Mouse (Mus musculus): Measurements from ENCODE around the gene Csdc2.
"Not testable (repeated sequence)": the region's sequence is repeated elsewhere in the genome, so short reads cannot be mapped to it uniquely, and the experiment has no call there.

Gene Csdc2

DNA sequence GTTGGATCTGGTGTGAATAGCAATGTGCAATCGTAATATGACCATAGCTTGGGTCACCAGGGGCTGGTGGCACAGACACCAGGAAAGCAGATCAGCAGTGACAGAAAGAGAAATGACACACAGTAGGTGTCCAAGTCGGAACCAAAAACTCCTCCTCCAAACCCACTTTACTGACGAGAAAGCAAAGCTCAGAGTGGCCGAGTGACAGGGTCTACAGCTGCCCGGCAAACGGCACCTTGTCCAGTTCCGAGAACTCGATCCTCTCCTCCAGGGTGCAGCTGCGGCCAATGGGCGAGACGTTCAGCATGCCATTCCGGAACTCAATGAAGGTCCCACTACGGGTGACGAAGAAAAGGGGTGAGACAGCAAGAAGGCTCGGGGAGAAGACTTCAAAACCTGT, 18.9 kb downstream of the Csdc2 start:
- no peak for DNase-seq (ENCODE audit: low spot score)

DNA sequence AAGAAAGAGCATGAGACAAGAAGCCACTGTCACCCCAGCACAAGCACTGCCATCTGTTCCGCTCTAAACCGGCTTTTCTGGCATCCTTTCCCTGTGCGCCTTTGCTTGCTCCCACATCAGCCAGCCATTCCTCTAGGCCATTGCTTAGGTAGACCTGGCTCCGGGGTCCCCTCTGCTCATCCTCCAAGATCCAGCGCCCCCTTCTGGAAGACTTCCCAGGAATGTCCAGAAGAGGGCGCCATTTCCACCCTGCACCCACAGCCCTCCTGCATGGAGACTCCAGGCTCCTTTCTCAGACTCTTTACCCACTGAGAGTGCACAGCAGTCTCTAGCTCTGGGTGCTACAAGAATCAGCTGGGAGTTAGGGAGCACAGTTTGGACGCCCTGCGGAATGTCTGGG, 19.9 kb downstream of the Csdc2 start:
- no peak for DNase-seq (ENCODE audit: low spot score)

GRCm38 (mm10) chr15:81957598-81957997, 21.0 kb downstream of the Csdc2 start:
- DNase-seq (ENCODE audit: low spot score) = no peak

- no peak for DNase-seq (ENCODE audit: low spot score)
Measured at GRCm38 (mm10) chr15:81958906-81959305, 22.3 kb downstream of the Csdc2 start.

- peak; percentile 97 for DNase-seq (ENCODE audit: low spot score)
Measured at GRCm38 (mm10) chr15:81960171-81961077, 23.9 kb downstream of the Csdc2 start, which contains the start of gene Pmm1. Gene Pmm1 (minus strand): TSS chr15:81960930.

DNA sequence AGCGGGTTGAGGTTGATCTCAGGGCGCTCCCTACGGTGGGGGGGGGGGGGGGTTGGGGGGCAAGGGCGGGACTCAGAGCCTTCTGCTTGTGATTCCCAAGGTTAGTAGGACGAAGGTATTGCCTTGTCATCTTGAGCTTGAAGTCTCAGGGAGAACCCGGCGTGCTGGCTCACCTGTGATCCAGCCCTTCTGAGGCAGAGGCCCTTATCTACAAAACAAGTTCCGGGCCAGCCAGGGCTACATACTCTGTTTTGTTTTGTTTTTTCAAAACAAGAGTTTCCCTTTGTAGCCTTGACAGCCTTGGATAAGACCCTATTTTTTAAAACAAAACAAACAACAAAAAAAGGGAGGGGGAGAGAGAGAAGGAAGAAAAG, 24.5 kb downstream of the Csdc2 start:
- DNase-seq (ENCODE audit: low spot score) = no peak

DNA sequence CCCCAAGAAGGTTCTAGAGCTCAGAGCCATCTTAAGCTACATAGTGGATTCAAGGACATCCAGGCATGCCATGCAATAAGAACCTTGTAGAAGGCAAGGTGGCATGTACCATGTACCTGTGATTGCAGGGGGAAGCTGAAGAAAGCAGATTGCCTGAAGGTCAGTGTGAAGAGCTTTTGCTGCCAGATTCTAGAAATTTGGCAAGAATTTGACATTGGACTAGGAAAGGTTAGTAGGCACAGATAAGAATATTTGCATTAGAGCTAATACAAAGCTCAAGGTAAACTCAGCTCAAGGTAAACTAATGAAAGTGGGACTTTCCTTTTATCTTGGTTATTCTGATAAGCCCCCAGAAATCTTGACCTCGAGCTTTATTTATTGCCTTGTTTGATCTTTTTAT, 27.7 kb downstream of the Csdc2 start:
- no peak for DNase-seq (ENCODE audit: low spot score)

DNA sequence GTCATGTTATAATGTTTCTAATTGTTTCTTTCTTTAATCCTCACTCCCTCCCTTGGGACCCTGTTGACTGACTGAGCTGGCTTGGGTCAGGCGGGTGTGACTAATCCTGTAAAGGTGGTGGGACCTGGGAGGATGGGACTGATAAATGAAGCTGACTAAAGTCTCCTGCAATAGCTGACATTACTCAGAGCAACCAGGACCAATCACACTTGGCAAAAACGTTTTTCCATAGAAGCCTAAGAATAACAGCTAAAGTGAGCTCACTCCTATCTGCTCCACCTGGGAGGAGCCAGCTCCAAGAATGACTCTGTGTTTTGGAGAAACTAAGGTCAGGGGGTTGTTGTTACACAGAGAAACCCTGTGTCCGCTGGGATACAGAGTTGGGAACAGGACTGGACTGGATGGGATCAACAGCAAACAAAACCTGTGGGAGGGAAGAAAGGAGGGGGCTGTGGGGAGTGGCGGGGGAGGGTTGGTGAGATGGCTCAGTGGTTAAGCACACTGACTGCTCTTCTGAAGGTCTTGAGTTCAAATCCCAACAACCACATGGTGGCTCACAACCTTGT, 28.5 kb downstream of the Csdc2 start:
- DNase-seq (ENCODE audit: low spot score) = no peak

GRCm38 (mm10) chr15:81966062-81966829, 29.7 kb downstream of the Csdc2 start:
- no peak for DNase-seq (ENCODE audit: low spot score)

- DNase-seq (ENCODE audit: low spot score) = no peak
Measured at GRCm38 (mm10) chr15:81967821-81968220, 31.3 kb downstream of the Csdc2 start.

DNA sequence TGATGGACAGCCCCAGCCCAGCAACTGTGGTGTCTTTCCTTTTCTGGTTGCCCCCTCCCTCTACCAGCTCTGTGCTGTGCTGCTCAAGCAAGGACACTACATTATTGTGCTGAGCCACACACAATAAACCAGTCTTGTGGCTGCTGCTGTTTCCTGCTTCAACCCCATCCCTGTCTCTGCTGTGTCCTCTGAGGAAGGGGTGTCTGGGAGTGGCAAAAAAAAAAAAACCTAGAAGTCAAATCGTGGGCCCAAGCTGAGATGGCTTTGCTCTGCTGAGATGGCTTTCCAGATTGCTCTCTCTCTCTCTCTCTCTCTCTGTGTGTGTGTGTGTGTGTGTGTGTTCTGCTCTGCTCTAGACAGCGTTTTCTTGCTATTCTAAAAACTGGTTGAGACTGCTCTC, 31.9 kb downstream of the Csdc2 start:
- DNase-seq (ENCODE audit: low spot score) = no peak

- DNase-seq (ENCODE audit: low spot score) = no peak
Measured at GRCm38 (mm10) chr15:81969173-81969572, 32.6 kb downstream of the Csdc2 start.

DNA sequence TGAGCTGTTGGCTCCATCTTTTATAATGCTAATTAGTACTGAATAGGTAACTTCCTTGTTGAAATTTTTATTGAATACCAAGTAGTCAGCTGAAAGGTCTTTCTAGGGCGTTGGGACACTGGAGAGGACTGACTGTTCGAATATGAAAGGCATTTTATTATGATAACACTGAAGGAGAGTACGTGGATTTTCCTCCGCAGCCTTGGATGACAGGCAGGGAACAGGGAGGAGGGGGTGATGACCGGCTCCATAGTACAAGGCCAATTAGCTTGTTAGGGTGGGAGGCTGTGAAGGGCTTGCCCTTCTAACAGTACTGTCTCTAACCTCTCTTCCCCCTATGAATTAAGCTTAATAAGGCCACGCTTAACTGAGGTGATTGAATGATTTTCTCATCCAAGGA, 33.1 kb downstream of the Csdc2 start:
- not testable (repeated sequence) for DNase-seq (ENCODE audit: low spot score)

DNA sequence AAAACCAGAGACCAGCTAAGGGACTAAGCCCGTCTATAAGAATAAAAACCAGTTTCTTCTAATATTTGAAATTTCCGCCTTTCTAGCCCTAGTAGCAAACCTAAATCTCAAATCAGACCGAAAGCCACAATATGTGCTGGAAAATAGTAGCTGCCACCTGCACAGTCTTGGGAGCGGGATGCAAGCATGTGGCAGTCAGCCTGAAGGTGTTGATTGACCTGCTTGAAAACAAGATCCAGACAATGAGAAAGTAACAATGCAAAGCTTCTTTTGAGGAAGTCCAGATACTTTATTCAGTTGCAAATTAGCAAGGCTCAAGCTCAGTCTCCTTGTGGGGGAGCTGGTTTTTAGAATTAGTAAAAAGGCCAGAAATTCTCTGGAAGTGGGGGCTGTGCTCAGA, 33.9 kb downstream of the Csdc2 start:
- DNase-seq (ENCODE audit: low spot score) = not testable (repeated sequence)

DNA sequence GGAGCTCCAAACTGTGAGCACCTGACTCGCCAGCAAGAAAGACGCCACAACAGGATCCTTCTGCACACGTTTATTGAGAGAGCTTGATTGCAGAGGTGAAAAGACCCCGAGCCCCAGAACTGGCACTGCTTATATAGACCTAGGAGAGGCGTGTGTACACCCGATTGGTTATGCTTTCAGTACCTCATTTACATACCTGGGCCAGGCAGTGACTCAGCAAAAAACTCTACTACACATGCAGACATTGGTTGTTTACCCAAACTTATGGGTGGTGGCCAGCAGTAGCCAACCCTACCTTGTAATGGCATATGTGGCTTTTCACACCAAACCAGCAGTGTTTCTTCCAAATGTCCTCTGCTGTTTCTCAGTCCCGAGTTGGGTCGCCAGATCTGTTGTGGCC, 38.6 kb downstream of the Csdc2 start:
- DNase-seq (ENCODE audit: low spot score) = not testable (repeated sequence)

DNA sequence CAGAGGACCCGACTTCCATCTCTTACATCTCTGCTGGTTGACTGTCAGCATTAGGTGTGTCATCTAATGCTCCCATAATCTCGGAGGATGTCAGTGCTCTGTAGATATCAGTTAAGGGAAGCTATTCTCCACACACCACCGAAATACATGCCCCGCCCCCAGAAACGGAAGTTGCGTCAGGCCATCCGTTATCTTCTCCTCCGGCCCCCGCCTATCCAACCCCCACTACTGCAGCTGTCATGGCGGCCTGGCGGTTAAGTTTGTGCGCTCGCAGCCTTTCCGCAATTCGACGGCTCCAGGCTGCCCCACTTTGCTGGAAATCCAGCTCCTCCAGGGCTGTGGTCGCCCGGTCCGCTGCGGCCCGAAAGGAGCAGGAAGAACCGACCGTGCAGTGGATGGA, 43.8 kb downstream of the Csdc2 start, which contains the start of gene 1700029P11Rik:
Gene 1700029P11Rik (plus strand): TSS at position 220 of the 400 bp plus-strand sequence.
- no peak for DNase-seq (ENCODE audit: low spot score)

DNA sequence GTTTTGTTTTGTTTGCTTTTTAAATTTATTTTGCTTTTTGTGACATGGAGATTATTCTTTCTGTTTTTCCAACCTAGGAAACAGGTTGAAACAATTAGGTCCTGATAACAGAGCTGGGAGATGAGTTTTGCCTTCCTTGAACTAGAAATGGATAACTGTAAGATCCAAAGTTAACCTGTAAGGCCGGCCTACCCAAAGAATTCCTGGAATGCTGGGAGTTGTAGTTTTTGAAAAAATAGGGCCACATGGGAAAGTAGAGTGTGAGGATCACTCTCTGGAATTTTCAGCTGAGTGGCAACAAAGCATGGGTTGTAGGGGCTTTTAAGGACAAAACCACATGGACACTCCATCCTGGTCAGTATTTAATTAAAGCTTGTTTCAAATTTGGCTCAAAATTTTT, 45.6 kb downstream of the Csdc2 start:
- no peak for DNase-seq (ENCODE audit: low spot score)

GRCm38 (mm10) chr15:81985267-81986161, 49.0 kb downstream of the Csdc2 start:
- no peak for DNase-seq (ENCODE audit: low spot score)

- DNase-seq (ENCODE audit: low spot score) = no peak
Measured at GRCm38 (mm10) chr15:81987646-81988045, 51.1 kb downstream of the Csdc2 start, which contains the start of gene Xrcc6. Gene Xrcc6 (plus strand): TSS chr15:81987835.

DNA sequence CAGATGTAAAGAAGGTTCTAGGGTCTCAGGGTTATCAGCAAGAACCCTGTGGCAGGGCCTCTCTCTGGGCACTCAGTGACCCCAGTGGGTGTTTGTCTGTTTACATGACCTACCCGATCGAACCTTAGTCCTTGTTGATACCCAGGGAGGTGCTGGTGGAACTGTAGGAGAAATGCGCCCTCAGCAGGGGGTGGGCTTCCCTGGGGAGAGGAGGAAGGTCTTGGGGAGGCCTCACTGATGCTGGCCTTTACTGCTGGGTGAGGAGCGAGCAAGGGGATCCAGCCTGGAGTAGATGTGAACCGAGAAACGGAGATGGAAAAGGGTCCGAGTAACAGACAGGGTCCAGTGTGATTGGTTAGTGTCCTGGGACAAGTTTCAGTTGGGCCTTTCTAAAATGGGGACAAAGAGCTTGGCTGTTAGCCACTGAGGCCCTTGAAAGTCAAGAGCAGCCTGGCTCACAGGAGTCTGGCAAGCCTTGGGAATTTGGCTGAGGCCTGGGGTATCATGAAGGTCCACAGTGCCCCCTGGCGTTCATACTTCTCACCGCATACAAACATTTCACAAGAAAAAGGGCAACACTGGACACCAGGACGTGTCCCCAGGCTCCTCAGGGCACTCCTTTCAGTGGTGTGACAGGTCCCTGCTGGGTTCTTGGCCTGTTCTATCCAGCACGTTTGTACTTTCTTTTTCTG, 53.0 kb downstream of the Csdc2 start:
- DNase-seq (ENCODE audit: low spot score) = peak; percentile 79

GRCm38 (mm10) chr15:81990549-81990948, 54.0 kb downstream of the Csdc2 start:
- no peak for DNase-seq (ENCODE audit: low spot score)

Data from left cerebral cortex, adult 11 months (tissue).